Mouse (Mus musculus): ENCODE results near the gene Bdp1.

Bdp1 gene

DNA sequence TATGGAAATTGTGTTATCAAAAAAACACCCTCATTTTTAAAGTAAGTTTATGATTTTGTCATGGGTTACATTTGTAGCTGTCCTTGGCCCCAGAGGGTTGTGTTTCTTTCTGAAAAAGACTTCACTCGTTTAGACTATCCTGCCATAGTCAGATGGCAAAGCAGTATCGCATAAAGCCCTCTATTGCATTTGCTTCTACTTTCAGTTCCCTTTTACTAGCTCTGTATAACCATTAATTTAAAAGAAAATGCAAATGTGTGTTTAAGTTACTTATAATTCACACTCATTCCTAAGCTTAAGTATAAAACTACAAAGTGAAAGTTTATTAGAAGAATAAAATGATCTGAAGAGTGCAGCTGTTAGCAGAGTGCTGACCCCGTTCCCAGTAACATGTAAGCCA is 104.8 kb downstream of the Bdp1 start:
- no peak for DNase-seq

DNA sequence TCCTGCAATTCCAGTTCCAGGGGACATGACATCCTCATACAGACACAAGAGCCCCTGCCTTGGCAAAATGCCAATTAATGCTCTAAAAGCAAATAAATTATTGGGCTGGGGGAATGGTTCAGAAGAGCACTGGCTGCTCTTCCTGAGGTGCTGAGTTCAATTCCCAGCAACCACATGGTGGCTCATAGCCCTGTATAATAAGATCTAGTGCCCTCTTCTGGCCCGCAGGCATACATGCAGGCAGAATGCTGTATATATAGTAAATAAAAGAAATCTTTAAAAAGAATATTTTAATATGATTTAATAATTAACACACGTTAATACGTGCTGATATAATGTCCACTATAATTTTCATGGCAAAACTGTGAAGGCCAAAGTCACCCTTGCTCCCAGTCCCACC is 105.8 kb downstream of the Bdp1 start:
- DNase-seq = no peak

GRCm38 (mm10) chr13:99989592-99989991 is 114.3 kb downstream of the Bdp1 start:
- no peak for DNase-seq

- DNase-seq = no peak
Observed at GRCm38 (mm10) chr13:99983320-99983719, 120.5 kb downstream of the Bdp1 start.

DNA sequence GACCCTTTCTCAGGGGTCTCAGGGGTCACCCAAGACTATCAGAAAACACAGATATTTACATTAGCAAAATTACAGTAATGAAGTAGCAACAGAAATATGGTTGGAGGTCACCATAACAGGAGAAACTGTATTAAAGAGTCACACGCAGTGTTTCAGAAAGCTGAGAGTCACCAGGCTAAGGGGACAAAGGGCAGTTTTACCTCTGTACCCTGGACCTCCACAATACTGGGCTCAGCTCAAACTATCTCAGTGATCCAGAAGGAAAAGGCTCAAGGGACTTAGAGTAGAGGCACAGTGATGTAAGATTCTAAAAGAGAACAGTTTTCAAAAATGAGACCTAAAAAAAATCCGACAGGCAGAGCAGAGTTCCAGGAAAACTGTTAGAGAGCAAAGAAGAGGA is 124.5 kb downstream of the Bdp1 start:
- DNase-seq = peak; percentile 14

- no peak for DNase-seq
Observed at GRCm38 (mm10) chr13:99970089-99970488, 133.8 kb downstream of the Bdp1 start.
